Mouse (Mus musculus) cerebellum, adult 11-12 months (tissue): ENCODE measurements around the gene Dhps.
A peak's percentile ranks its signal among the peaks of the same experiment; 100 is the strongest.

Experiments used
- DNase-seq: peaks from one replicate; pipeline ENCODE4 v3.0.0; 2022

The Dhps gene

DNA sequence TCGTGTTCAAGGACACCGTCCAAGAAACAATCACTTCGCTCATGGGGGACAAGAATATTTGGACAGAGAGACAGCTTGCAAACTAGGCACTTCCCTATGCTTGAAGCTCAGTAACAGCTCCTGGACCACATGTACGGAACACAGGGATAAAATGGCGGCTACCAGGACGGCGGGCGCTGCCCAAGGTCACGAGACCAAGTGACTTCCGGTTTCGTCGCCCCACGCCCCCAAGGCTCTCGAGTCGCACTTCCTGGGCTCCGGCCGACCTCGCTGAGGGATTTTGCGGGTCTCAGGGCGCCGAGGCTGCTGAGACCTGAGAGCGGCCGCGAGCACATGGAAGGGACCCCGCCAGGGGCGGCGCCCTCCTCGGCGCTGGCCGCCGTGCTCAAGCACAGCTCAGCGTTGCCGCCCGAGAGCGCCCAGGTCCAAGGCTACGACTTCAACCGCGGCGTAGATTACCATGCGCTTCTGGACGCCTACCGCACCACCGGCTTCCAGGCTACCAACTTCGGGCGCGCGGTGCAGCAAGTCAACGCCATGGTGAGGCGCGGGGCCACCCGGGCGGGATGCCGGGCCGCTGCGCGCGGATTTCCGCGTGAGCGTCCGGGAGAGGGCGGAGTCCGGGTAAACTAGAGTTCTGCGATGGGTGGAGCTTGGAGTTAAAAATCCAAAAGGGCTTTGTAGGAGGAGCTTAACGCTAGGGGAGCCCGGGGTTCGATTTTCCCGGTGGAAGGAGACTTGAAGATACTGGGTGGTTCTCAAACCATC, at the start of gene Dhps:
Gene Dhps (plus strand): TSS at position 244 of the 768 bp plus-strand sequence.
- DNase-seq: peak; percentile 90

DNA sequence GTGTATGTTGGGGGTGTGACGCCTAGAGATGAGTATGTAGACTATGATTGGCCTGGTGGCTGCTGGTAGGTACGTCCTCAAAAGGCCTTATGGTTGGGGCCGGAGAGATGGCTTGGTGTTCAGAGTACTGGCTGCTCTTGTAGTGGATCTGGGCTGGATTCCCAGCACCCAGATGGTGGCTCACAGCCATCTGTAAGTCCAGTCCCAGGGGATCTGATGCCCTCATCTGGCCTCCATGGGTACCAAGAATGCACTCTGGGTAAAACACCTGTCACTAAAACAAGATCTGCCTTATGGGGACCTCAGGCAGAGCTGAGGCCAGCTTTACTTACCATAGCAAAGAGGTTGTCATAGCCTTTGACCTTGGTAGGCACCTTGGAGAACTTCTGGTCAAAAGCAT, 47.7 kb upstream of the Dhps start:
- DNase-seq: no peak

GRCm38 (mm10) chr8:85025098-85025932, 46.2 kb upstream of the Dhps start, which contains the start of gene Asna1:
Gene Asna1 (minus strand): TSS chr8:85025281.
- DNase-seq: peak; percentile 83

DNA sequence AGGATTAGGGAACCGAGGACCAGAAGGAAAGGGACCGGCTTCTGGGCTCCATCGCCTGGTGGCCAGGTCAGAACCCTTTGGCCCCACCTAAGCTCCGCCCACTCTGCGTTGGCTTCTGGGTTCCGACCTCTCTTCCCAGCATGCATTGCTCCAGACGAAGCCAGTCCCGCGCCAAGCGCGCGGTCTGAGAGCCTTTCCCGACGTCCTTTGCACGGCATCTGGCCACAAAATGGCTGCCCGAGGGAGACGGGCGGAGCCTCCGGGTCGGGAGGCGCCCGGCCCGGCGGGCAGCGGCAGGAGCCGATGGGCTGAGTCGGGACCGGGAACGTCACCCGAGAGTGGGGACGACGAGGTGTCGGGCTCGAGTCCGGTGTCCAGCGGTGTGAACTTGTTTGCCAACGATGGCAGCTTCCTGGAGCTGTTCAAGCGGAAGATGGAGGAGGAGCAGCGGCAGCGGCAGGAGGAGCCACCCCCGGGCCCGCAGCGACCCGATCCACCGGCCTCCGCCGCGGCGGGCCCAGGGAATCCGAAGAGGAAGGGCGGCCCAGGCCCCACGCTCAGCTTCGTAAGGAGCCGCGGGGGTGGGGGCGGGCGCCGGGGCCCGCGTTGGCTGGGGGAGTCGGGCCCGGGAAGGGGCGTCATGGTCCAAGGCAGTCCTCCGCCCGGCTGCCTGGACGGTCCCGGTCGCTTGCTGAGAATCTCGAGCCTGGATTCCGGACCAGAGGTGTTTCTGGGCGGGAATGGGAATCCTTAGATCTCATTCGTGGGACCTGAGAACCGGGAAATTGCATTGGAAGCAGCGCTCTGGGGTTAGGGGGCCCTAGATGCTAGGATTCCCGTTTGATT, 44.7 kb upstream of the Dhps start, which contains the start of gene Trir:
Gene Trir (plus strand): TSS at position 154 of the 846 bp plus-strand sequence.
- peak; percentile 97 for DNase-seq

GRCm38 (mm10) chr8:85027516-85027855, 44.1 kb upstream of the Dhps start:
- DNase-seq: no peak

DNA sequence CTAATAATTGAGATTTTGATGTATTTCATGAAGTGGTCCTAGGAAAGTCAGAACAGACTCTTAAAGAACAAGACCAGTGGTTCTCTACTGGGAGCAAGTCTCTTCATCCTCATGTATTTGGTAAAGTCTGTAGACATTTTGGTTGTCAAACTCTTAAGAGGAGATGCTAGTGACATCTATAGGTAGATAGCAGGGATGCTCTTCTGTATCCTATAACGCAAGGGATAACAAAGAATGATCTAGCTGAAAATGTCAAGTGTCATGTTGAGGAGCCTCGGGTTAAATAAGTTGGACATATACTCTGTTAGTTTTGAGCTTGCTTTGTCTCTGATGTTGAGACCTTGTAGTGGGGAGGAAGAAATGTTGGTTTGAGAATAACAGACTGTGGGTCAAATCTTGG, 43.6 kb upstream of the Dhps start:
- no peak for DNase-seq

DNA sequence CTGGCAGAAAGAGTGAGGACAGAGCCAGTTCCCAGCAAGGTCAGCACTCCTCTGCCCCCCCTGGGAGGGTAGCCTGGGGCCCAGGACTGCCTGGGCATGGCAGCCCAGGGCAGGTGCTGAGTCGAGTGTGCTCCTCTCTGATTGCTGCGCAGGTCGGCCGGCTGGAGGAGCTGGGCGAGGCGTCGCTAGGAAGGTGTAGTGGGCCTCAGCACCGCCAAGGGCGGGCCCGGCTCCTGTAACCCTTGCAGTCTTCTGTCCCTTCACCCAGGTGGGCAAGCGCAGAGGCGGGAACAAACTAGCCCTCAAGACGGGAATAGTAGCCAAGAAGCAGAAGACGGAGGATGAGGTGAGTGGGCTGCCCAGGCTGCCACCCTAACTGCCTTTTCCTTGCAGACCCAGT, 42.3 kb upstream of the Dhps start:
- peak; percentile 55 for DNase-seq

DNA sequence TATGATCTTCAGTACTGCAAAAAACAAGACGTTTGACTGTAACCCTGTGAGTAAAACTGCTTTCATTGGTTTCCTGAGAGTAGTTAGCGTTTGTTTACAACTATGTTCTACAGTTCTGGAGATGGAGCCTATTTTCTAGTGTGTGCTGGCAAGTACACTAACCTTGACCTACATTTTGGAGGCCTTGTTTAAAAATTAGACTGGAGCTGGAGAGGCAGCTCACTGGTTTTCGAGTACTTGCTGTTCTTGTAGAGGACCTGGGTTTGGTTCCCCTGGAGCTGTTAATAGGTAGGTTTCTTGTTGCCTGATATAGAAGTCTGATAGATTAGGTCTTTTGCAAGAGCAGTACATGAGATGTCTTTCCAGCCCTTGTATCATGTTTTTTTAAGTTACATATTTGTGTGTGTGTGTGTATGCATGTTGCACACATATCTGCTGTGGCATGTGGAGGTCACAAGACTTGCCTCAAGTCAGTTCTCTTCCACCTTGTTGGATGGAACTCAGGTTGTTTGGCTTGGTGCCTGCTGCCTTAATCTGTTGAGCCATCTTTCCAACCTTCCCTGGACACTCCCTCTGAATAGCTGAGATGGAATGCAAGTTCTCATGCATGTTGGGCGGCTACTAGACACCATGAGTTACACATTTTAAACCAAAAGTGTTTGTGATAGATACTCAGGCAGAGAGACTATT, 38.8 kb upstream of the Dhps start:
- DNase-seq: no peak

GRCm38 (mm10) chr8:85033867-85034266, 37.7 kb upstream of the Dhps start:
- no peak for DNase-seq

DNA sequence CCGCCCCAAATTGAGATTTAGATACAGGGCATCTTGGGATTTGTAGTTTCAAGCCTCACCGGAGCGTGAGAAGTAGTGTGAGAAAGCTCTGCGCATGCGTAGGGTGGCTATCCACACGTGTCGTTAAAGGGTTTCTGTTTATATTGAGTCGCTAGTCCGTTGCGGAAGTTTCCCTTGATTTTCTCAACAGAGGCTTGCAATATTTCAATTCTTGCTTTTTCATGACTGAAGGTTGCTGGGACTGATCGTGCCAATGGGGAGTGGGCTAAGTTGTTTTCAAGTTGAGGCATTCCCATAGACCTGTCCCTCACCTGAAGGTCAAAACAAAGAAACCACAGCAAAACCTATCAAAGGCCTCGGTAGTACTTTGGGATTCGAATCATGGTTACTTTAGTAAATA, 36.8 kb upstream of the Dhps start:
- DNase-seq: peak; percentile 72

DNA sequence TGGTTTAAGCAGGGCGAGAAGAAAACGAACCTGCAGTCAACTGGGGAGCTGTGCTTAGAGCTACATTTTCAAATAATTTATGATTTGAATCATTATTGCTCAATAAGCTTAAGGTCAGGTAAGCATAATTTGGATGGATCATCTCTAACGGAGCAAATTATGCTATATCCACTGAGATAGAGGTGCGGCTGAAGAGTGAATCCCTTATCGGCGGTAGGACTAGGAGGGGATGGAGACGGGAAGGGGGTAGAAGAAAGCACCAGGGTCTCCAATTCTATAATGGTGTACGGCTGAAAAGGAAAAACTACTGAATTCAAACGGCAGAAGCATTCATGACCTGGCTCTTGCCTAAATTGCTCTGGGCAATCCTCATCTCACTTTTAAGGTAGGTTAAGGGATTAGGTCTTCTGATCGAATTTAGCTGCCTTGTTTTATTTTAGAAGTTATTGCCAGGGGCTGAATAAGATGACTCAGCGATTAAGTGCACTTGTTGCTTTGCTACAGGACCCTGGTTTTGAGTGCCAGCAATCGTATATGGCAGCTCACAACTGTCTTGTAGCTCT, 36.3 kb upstream of the Dhps start:
- DNase-seq: no peak

DNA sequence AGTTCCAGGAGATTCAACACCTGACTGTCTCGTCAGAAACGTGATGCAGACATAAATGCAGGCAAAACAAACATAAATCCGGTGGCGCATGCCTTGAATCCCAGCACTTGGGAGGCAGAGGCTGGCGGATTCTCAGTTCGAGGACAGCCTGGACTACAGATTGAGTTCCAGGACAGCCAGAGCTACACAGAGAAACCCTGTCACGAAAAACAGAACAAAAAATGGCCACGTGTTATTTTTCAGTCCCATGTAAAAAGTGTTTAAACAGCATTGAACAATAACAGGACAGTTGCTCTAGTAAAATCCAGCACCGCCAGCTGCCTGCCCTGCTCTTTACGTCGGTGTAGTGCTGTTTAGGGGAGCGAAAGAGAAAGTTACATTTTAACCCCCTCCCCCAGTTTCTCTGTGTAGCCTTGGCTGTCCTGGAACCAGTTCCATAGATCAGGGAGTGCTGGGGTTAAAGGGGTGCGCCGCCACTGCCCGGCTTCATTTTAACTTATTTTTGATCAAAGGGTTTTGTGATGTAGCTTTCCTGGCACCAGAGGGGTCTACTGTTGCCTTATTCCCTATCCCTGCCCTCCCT, 35.7 kb upstream of the Dhps start:
- no peak for DNase-seq

DNA sequence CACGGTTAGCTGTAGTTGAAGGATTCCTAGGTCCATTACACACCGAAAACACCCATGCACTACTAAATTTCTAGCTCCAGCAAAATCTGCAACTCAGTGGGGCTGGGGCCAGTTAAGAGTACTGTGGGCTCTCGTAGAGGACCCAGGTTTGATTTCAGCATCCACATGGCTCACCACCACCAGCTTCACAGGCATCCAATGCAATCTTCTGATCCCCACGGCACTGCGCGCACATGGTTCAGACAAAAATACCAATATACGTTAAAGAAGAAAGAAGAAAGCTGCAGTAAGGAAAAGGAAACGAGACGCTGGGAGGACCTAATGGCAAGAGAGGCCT, 35.2 kb upstream of the Dhps start:
- no peak for DNase-seq

DNA sequence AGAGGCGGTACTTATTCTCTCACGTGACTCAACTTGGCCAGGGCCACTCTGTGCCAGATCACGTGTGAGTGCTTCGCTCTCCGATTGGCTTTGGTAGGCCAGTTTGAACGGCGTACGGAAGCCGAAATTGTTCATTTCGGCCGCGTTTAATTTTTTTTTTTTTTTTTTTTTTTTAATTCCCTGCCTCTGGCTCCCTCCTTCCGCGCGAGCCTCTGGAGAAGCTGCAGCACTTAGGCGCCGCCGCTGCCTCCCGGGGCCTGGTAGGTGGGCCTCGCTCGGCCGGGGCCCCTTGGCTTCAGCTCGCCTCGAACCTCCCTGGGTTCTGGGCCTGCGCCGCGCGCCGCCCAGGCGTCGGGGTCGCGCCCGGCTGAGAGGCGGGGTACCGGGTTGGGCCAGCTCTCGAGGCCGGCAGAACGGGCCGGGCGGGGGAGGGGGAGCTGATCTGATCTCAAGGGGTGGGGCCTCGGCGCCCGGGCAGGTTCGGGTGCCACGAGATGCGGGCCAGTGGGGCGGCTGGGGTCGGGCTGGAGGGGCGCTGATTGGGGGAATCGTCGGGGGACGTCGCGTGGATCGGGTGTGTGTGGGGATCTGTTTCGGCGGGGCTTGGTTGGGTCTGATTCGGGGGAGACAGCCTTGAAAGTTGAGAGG, 34.7 kb upstream of the Dhps start, which contains the start of gene Tnpo2:
Gene Tnpo2 (plus strand): TSS at position 198 of the 648 bp plus-strand sequence.
- DNase-seq: peak; percentile 94

GRCm38 (mm10) chr8:85037366-85037680, 34.2 kb upstream of the Dhps start:
- DNase-seq: no peak

- DNase-seq: peak; percentile 60
Measured at GRCm38 (mm10) chr8:85037681-85038531, 33.7 kb upstream of the Dhps start.

DNA sequence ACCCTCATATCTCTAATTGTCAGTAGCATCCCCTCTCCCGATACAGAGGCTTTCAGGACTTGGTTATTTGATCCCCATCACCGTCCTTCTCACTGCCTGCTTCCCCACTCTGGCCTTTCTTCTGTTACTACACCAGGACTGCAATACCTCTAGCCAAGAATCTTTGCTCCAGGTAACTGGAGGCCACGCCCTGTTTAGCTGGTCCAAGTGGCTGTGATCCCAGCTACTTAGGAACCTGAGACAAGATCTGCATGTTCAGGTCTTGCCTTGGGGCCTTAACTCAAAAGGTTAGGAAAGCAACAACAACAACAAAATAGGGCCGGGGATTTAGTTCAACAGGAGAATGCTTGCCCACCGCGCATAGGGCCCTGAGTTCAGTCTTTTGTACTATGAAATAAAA, 27.9 kb upstream of the Dhps start:
- no peak for DNase-seq

DNA sequence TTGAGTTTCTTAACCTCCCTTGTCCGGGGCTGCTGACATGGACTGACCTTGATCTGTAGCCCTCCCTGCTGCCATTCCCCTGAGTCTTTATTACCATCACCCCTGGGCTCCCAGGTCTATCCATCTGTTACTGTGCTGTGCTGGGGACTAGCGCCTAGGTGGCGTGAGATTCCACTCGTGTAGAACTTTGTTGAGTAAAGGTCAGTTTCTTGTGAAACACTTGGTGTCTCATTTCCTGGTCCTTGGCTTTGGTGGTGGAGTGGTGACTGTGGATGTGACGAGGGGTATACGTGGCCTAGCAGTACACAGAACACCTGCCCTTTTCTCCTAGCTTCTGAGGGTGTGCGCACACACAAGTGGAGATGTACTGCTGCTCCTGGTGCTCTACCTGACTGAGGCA, 14.2 kb upstream of the Dhps start:
- DNase-seq: no peak

GRCm38 (mm10) chr8:85059879-85060616, 11.5 kb upstream of the Dhps start, which contains the start of gene Fbxw9:
Gene Fbxw9 (plus strand): TSS chr8:85060055.
- DNase-seq: peak; percentile 89

DNA sequence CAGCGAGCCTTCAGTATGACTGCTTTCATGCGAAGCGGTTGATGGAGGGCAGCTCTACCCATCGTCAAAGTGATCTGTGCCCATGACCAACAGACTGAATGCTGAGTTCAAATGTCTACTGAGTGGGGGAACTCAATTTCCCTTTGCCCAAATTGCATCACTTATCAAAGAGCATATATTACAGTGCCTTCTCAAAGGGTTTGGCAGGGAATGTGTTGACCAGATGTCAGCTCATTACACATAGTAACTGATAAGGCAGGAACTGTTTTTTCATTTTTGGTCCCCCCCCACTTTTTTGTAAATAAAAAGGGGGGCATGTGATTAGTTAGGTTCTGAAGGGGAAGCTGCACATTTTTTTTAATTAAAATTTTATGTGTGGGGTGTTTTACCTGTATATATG, 9.0 kb upstream of the Dhps start:
- no peak for DNase-seq
